Mouse (Mus musculus): Measurements from ENCODE around the gene Robo1. TPM values are rescaled to one million over a fixed set of nuclear protein-coding genes. Genes with fewer than 3 reads are reported as not detected.

Gene Robo1
- polyA plus RNA-seq, 1 experiment = 2.2 TPM

DNA sequence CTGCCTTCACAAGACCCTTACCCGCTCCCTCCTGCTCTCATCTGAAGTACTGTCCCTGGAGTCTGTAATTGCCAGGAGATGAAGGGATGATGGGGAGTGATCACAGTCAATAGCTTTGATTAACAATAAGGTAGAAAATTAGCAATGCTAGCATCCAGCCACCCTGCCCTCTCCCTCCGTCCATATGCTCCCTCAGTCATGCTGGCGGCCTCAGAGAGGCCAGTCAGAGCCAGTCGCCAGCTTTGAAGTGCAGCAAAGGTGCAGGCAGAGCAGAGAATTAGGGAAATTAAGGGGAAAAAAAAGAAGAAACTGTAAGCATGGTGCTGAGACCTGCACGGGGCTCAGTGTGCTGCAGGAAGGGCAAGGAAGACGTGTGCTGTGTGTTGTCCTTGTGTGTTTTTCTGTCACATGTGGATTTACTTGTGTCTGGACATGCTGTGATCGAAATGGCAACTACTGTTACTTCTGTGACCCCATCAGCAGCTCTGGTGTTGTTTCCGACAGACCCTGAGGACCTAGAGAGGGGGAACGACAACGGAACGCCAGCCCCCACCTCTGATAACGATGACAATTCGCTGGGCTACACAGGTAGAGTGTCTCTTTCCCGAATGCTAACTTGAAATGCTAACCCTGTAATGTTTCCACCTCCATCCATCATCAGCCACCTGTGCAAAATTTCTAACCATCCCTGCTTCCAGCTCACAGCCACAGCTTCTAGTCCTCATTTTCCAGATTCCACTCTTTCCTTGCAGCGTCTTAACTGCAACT, 255.3 kb downstream of the Robo1 start:
- Histone ChIP-seq H3K36me3 (ENCODE audit: control insufficient read depth, insufficient read depth, low read length) (no peaks in the 10 kb centered on the region), H3K27ac (ENCODE audit: insufficient read depth, low read depth, low read length) (no peak overlapping the region), H3K4me1 (ENCODE audit: control insufficient read depth, insufficient read depth, low read length) (no peaks in the 10 kb centered on the region), H3K27me3 (replicated peaks; ENCODE audit: control insufficient read depth, insufficient read depth, low read length) (no peaks in the 10 kb centered on the region), H3K4me3 (ENCODE audit: insufficient read depth, low read depth, low read length) (no peak overlapping the region)
- no peak for DNase-seq
- TF ChIP-seq CTCF (conservative IDR thresholded peaks at IDR 0.05; ENCODE audit: insufficient read depth, insufficient read length, low read depth, low read length) = no peak
- TF ChIP-seq POLR2A (IDR thresholded peaks at IDR 0.05; ENCODE audit: low read depth, low read length) = no peak
- WGBS = 20% methylated on average over 15 of the region's 15 CpGs

DNA sequence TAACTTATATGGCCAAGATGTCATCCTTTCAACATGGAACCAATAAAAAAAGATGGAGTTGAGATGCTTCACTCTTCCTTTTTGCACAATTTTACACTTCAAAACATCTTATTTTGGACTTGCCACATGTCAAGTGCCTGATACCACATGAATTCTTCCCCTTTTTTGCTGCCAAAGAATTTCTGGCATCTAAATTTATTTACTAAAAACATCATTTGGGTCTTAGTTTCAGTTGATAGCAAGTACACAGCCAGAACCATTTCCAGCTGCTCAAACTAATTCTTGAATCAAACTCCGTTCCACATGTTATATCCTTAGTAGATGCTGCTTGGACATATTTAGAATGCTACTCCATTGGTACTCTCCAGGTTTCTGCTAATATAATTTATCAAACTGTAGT, 267.1 kb downstream of the Robo1 start:
- H3K4me3 ChIP-seq (ENCODE audit: insufficient read depth, low read depth, low read length) = no peak overlapping the region
- H3K36me3 ChIP-seq (ENCODE audit: control insufficient read depth, insufficient read depth, low read length) = no peaks in the 10 kb centered on the region
- no peaks in the 10 kb centered on the region for H3K27me3 ChIP-seq (replicated peaks; ENCODE audit: control insufficient read depth, insufficient read depth, low read length)
- 89% methylated on average over 1 of the region's 1 CpGs for WGBS
- H3K4me1 ChIP-seq (ENCODE audit: control insufficient read depth, insufficient read depth, low read length) = no peaks in the 10 kb centered on the region
- no peak for DNase-seq
- no peak for TF ChIP-seq CTCF (conservative IDR thresholded peaks at IDR 0.05; ENCODE audit: insufficient read depth, insufficient read length, low read depth, low read length)
- no peak for TF ChIP-seq POLR2A (IDR thresholded peaks at IDR 0.05; ENCODE audit: low read depth, low read length)
- H3K27ac ChIP-seq (ENCODE audit: insufficient read depth, low read depth, low read length) = no peak overlapping the region

DNA sequence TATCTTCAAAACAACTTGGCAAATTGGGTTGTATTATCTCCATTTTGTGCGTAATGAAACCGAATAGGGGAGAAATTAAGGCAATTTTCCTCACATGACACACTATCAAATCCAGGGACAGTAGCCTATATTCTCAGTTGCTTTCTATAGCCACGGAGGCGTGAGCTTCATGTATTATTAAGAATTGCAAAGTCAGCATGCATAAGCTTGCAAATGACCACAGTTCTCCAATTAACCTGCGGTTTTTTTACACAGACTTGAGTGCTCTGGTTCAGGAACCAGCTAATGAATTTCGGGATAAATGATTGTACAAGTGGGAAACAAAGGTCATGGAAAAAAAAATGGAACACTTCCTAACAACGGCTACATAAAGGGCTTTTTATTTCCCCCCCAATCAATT, 268.9 kb downstream of the Robo1 start:
- Histone ChIP-seq H3K4me3 (ENCODE audit: insufficient read depth, low read depth, low read length) (no peak overlapping the region), H3K36me3 (ENCODE audit: control insufficient read depth, insufficient read depth, low read length) (no peaks in the 10 kb centered on the region), H3K27me3 (replicated peaks; ENCODE audit: control insufficient read depth, insufficient read depth, low read length) (no peaks in the 10 kb centered on the region), H3K27ac (ENCODE audit: insufficient read depth, low read depth, low read length) (no peak overlapping the region), H3K4me1 (ENCODE audit: control insufficient read depth, insufficient read depth, low read length) (no peaks in the 10 kb centered on the region)
- WGBS = 42% methylated on average over 7 of the region's 7 CpGs
- DNase-seq = peak; percentile 5
- TF ChIP-seq POLR2A (IDR thresholded peaks at IDR 0.05; ENCODE audit: low read depth, low read length) (no peak), CTCF (conservative IDR thresholded peaks at IDR 0.05; ENCODE audit: insufficient read depth, insufficient read length, low read depth, low read length) (no peak)

DNA sequence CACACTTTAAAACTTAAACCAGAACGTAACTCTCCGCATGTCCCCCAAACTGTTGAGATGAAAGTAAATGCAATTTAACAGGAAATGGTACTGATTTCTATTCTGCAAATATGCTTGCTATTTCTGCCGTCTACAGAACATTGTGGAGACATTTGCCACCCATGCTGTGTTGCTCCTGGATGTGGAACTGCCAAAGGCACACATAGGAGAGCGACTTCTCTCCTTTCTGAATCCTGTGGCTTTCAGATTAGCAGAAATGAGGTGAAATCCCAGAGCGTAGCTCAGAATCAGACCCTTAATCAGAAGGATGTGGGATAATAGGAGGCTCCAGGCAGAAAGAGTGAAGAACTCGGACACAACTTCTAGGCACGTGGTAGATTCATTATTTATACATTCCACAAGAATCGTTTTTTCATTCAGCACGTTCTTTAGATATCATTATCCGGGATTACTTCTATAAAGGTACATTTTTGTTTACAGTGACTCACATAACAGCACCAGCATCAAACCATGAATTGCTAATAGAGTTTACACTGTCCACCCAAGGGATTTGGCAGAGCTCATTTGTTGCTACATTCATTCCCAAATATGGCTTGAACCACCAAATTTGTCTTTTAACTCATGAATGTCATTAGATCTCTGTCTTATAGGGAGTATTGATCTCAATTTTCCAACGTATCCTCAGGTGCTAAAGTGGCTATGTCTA, 276.5 kb downstream of the Robo1 start:
- no peaks in the 10 kb centered on the region for H3K4me1 ChIP-seq (ENCODE audit: control insufficient read depth, insufficient read depth, low read length)
- TF ChIP-seq CTCF (conservative IDR thresholded peaks at IDR 0.05; ENCODE audit: insufficient read depth, insufficient read length, low read depth, low read length) (no peak), POLR2A (IDR thresholded peaks at IDR 0.05; ENCODE audit: low read depth, low read length) (no peak)
- H3K27me3 ChIP-seq (replicated peaks; ENCODE audit: control insufficient read depth, insufficient read depth, low read length) = no peaks in the 10 kb centered on the region
- no peak overlapping the region for H3K4me3 ChIP-seq (ENCODE audit: insufficient read depth, low read depth, low read length)
- no peak for DNase-seq
- WGBS = 82% methylated on average over 11 of the region's 11 CpGs
- no peaks in the 10 kb centered on the region for H3K36me3 ChIP-seq (ENCODE audit: control insufficient read depth, insufficient read depth, low read length)
- no peak overlapping the region for H3K27ac ChIP-seq (ENCODE audit: insufficient read depth, low read depth, low read length)

DNA sequence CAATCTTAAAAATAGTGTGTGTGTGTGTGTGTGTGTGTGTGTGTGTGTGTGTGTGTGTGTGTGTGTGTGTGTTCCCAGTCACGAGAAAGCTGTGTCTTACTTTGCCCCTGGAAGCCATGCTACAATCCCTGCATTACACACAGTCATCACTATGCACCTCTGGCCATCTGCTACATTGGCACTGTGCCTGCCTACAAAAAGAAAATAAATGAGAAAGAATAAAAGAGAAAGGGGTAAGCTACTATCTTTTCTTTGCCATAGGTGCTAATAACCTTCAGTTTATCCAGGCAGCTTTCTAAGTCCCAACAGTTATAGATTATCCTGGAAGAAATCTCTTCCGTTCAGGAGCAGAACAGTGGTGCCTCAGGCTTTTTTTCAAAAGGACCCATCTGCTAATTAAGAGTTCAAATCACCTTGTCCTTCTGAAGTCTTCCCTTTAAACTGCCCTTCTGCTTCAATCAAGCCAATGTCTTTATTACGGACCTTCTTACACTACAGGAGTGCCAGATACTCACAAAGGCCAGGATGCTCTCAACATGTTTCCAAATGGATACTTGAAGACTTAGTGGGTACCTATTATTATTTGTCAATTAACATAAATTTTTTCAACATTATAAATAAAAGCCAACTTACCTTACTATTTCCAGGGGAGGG, 277.2 kb downstream of the Robo1 start:
- Histone ChIP-seq H3K27me3 (replicated peaks; ENCODE audit: control insufficient read depth, insufficient read depth, low read length) (no peaks in the 10 kb centered on the region), H3K36me3 (ENCODE audit: control insufficient read depth, insufficient read depth, low read length) (no peaks in the 10 kb centered on the region), H3K4me1 (ENCODE audit: control insufficient read depth, insufficient read depth, low read length) (no peaks in the 10 kb centered on the region), H3K4me3 (ENCODE audit: insufficient read depth, low read depth, low read length) (no peak overlapping the region), H3K27ac (ENCODE audit: insufficient read depth, low read depth, low read length) (no peak overlapping the region)
- TF ChIP-seq CTCF (conservative IDR thresholded peaks at IDR 0.05; ENCODE audit: insufficient read depth, insufficient read length, low read depth, low read length) (no peak), POLR2A (IDR thresholded peaks at IDR 0.05; ENCODE audit: low read depth, low read length) (no peak)
- 65% methylated on average over 3 of the region's 3 CpGs for WGBS
- no peak for DNase-seq

DNA sequence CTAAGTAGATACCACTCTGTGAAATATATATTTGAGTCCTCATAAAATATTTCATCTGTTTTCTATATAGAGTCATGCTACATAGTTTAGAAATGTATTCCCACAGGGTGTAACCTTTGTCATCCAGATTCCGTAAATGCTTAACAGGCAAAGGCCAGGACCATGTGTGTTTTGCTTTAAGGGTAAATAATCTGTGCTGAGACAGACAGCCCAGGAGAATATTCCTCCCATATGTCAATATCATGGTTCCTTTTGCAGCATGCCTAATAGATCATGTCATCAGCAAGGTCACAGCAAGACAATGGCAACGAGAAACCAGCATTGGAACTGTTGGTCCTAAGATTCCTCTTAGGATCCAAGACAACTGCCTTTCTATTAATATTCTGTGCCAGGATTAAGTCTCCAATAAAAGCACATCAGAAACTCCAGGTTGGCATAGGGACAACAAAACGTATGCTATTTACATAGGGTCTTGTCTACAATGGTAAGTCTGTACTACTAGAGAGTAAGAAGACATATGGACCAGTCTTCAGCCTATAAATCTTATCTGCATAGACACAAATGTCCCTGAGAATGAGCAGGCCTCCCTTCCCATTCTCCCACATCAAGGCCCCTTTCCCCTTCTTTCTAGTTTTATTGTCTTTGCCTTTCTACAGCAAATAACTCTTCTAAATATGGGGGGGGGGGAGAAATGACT, 279.4 kb downstream of the Robo1 start:
- H3K27ac ChIP-seq (ENCODE audit: insufficient read depth, low read depth, low read length) = no peak overlapping the region
- 78% methylated on average over 3 of the region's 3 CpGs for WGBS
- no peak overlapping the region for H3K4me3 ChIP-seq (ENCODE audit: insufficient read depth, low read depth, low read length)
- H3K36me3 ChIP-seq (ENCODE audit: control insufficient read depth, insufficient read depth, low read length) = no peaks in the 10 kb centered on the region
- H3K4me1 ChIP-seq (ENCODE audit: control insufficient read depth, insufficient read depth, low read length) = no peaks in the 10 kb centered on the region
- H3K27me3 ChIP-seq (replicated peaks; ENCODE audit: control insufficient read depth, insufficient read depth, low read length) = no peaks in the 10 kb centered on the region
- DNase-seq = no peak
- no peak for TF ChIP-seq POLR2A (IDR thresholded peaks at IDR 0.05; ENCODE audit: low read depth, low read length)
- TF ChIP-seq CTCF (conservative IDR thresholded peaks at IDR 0.05; ENCODE audit: insufficient read depth, insufficient read length, low read depth, low read length) = no peak
